Mouse (Mus musculus) megakaryocyte-erythroid progenitor cell, adult 5-6 weeks (primary cell): ENCODE measurements at regions not wholly inside any gene's neighbourhood (a gene's known extent, or its start where the extent isn't known, plus 50 kb on each side); places are given as distances from the start of the nearest gene placed in this dataset.

Experiments
- ATAC-seq: replicated peaks from 2 replicates; pipeline ENCODE4 v1.8.0; 2016; ENCODE audit warnings: mild to moderate bottlenecking, inconsistent platforms; ENCODE audit not compliant: severe bottlenecking, poor library complexity, low FRiP score, low TSS enrichment

DNA sequence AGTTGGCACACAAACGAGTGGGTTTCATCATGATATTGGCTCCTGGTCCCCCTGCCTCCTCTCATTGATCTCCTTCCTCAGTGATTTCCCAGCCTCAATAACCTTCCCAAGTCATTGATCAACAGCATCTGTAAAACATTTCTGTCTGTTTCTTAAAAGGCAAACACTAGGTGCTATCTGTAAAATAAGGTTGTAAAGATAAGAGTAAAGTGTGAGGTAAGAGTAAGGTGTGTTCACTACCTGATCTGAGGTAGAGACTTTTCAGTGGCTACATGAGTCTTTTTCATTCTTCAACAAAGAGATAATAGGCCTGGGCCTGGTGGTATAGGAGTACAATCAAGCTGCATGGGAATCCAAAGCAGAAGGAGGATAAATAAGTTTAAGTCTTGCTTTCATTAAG lies 55.7 kb downstream of the Plk2 start:
- no peak for ATAC-seq

DNA sequence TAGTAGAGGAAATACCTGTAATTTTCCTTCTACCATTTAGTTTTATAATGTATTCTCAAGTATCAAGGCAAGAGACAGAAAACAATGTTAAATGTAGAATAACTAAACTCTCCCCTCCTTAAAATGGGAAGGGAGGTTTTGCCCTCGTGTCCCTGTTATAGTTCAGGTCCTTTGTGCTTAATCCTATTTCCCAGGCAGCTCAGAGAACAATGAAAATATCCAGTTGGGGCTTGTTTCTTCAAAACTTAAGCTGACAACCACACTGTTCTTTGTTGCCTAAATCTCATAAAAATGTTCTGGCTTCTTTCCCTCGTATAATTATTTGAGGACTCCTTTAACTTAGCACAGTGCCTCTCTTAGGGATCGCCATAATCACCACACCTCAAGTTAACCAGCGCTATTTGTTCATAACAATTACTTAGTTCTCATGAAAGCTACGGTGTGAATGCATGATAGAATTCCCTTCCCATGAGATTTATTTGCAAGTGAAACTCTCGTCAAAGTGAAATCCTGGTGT lies 57.2 kb downstream of the Plk2 start:
- ATAC-seq = no peak

DNA sequence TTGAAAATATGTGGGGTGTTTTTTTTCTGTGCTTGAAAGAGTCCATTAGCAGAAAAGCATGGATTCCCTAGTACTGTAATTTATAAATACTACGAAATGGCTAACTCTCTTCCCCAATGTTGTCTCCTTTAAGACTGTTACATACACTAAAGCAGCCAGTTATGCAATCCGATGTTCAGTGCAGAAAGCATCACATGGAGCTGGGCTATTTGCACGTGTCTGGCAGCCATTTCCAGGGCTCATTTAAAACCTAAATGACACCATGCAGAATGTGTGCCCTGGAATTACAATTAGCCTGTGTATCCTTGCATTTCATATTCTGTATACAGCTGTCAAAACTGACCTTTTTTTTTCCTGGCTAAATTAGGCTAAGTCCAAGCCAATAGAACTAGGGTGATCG lies 60.2 kb downstream of the Plk2 start:
- no peak for ATAC-seq

DNA sequence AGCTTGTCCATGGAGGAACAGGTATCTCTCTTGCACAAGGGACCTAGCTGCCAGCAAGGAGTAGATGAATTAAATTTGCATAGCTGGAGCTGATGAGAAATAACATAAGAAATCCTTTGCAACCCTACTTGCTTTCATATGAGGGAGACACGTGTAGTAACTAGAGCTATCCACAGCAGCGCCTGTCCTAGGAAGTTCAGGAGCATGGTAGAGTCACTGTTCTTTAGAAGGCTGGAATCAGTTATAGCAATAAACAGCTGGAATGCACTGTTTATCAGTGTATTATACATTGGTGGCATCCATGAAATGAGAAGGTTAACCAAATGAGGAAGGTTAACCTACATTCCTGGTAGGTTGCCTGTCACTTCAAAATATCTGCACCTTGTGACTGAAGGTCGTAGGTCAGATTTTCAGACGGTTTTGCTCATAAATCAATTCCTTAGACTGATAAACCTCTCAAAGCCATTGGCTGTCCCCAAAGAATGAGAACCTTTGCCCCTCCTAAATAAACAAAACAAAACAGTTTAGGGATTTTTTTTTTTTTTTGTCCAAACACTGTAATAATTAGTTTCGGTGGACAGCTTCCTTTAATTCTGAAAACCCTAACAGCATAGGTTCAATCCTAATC lies 60.8 kb downstream of the Plk2 start:
- no peak for ATAC-seq

DNA sequence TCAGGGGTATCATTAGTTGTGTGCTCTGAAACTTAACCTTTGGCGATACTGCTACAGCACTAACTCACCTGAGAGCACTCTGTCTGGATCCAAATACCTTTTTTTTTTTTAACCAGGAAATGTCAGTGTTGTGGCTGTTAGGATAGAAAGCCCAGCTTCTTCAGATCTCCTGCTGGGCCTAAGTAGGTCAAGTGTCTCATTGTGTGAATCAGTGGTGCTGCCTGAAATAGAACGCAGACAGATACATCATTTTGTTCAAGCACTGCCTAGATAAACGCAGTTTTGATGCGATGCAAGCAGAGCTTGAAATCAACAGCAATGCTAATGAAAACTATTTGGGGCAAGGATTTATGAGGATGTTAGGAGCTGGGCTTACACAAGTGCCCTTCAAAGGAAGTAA lies 63.9 kb downstream of the Plk2 start:
- no peak for ATAC-seq

DNA sequence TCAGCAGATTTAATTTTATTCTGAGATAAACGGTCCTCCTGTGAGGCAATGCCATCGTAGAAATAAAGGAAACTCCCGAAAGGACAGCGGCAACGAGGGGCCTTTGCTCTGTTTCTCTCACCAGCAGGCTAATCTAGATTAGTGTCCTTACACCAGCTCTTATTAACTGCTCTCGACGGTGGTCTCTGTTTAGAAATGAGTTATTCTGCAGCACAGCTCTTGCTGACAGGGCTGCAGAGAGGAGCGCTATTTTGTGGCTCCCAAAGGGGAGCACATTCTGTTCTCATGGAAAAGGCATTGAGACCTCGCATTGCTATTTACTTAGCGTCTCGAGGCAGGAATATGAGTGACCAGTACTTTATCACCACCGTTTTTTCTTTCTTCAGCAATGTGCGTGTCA lies 66.7 kb downstream of the Plk2 start:
- no peak for ATAC-seq

DNA sequence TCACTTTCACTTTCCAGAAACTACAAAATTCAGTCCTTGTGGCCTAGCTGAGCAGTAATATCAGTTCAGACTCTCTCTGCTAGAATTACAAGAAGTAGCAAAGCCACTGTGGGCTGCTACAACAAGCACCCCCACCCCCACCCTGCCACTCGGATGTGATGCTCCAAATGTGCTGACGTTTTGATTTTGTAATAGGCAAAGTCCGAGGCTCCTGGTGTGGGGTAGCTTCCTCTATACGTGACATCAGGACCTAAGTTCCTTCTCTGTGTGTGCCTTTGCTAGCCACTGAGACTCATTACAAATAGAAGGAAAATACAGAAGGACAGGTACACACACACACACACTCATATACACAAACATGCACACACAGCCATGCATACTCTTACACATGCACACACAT lies 76.7 kb downstream of the Plk2 start:
- ATAC-seq = no peak

DNA sequence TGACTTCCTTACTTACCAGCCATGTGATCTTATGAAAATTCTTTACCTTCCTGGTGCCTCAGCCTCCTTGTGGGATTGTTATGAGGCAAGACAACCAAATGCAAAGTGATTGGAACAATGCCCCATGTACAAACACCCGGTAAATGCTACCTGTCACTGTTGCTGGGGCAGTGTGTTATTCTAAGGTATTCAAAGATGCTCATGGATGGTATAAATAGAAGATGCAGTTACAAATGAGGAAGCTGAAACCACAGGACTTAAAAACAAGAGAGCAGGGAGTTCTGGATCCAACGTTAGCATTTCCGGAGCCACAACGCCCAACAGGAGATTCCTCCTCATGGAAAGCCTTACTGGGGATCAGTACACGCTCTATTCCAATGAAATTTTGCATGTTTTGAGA lies 82.9 kb downstream of the Plk2 start:
- ATAC-seq = no peak

DNA sequence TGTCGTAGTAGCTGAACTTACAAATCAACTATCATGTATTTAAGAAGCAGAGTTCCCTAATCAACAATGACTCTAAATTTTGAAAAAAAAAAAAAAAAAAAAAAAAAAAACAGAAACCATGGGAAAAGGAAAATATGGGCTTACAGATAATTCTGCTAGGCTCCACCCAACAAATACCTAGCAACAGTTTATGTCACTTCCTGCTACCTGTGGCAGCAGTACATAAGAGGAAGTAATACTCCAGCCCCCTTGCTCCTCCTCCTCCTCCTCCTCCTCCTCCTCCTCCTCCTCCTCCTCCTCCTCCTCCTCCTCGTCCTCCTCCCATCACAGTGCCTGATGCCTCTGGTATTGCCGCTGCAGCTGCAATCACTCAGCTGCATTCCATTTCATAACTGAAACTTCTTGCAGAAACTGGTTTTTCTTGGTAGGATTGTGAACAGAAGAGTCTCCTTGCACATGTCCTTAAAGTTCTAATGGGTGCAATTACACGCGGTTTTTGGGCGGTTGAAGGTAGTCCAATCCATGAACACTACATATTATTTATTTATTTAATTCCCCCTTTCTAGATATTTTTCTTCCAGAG lies 89.6 kb downstream of the Plk2 start:
- no peak for ATAC-seq

DNA sequence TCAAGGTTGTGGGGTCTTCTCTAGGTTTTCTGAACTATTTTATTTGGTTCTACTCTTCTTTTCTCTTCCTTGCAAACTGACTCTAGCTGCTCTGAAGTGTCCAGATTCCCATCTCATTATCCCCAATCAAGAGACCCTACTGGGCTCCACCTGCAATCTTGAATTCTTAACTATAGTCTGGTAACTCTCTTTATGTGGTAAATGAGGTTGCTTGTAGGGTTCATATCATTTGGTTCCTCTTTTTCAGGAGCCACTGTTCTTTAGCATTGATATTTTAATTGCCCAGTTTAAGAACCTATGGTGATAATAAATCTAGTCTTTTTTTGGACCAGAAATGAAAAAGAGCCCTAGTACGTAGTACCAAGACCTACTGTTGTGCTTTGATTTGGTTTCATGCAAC lies 90.7 kb downstream of the Plk2 start:
- no peak for ATAC-seq

DNA sequence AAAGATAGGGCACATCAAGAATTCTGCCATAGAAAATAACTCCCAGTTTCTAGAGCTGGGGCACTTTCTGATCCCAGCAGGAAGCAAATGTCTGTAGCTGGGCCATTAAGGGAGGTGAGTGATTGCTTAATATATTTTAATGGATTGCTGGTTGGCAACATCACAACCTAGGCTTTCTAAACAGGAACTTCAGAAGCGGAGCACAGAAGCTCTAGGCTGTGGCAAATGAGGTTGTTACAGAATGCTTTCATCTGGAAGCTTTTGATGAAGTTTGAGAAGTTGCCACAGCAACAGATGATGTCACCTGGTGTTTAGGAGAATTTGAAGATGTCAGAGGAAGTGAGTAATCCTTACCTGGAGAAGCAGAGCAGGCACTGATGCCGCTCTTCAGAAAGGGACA lies 95.3 kb downstream of the Plk2 start:
- ATAC-seq = no peak

DNA sequence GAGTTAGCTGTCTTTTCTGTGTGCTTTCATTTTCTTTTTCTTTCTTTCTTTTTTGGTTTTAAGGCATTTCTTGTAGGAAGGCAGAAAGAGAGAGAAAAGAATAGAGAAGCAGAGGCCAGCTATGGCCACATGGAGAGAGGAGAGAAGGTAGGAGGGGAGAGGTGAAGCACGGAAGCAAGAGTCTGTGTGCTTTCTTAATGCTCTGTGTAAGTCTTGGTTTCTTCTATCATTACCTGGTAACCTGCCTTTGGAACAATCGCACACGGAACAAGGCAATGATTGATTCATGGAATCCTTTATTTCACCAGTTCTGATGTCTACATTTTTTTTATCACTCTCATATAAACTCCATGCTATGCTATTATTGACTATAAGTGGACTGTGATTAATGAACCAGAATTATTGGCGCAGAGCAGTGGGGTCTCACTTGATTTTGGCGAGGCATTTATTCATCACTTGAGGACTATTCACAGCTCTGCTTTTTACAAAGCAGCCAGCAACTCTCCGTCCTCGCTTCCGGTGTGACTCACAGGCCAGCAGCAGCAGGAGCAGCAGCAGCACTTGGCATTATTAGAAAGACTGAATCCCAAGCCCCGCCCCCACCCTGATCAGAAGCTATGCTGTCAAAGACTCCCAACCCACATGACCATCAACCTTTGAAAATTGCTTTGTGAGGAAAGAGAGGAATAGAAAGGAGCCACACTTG lies 97.6 kb downstream of the Plk2 start:
- ATAC-seq = no peak

DNA sequence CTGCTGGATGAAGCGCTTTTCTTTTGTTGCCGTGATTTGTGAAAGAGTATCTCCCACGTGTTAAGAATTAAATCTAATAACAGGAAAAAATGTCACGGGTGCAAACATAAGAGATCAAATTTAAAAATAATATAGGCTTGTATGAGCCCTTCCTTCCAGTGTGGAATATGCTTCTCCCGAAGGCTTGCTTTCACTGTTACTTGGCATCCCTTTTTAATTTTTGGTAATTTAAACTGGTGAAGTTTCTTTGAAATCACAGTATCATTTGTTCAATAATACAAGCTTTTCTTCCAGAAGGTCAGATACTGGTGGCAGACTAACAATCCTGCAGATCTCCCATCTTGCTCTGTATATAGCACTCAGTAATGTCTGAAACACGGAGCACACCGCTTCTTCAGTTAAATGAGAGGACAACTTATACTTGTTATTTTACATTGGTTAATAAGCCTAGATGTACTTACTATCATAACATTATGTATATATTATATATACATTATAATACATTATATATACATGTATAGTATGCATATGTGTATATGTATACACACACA lies 98.2 kb downstream of the Plk2 start:
- ATAC-seq = no peak

DNA sequence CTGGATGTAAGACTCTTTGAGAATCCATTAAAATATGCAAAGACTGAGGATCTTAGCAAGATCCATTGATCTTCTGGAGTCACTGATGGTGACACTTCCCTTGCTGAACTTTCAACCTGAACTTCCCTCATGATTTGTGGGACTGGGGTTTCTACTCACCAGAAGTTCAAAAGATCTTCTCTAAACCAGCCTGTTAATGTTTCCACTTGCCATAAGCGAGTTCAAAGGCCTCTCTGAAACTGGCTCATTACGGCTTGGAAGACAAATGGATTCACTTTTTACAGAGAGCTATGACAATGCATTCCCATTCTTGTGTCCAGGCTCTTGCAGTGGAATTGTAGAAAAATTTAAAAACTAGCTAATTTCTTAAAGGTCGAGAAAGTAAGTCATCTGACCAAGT lies 102.6 kb downstream of the Plk2 start:
- no peak for ATAC-seq

DNA sequence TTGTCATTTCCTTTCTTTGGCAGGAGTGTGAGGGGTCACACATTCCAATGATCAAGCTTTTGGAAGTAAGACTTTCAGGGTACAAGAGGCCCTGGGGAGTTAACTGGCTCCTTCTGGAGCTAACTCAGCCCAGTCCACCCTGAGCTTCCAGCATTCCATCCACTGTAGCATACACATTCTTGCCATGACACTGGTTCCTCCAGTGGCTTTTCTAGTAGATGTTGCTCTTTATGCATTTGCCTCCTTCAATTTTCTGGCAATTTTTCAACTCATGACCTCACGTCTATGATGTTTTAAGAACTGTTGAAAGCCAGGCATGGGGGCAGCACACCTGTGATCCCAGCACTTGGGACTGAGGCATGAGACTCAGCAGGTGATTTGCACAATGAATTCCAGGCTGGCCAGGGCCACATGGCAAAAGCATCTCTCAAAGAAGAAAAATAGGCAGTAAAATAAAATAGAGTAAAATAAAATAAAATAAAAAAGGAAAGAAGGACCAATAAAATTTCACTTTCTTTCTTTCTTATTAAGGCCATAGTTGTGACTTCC lies 113.0 kb downstream of the Plk2 start:
- no peak for ATAC-seq

DNA sequence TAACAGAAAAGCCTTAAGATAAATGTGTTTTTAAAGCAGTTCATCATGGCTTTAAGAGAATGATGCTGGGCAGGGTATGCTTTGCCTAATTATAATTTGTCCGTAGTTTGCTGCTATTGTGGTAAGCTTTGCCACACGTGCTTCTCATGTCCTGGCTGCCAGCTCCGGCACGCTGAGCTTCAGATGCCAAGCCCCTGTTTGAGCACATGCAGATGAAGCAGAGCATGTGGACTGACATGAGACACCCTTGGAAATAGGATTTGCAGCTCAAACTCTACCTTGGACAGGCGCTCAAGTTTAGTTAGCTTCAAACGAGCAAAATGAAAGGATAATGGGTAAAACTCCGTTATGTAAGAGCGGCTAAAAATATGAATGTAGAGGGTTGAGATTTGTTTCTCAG lies 123.1 kb downstream of the Plk2 start:
- no peak for ATAC-seq

DNA sequence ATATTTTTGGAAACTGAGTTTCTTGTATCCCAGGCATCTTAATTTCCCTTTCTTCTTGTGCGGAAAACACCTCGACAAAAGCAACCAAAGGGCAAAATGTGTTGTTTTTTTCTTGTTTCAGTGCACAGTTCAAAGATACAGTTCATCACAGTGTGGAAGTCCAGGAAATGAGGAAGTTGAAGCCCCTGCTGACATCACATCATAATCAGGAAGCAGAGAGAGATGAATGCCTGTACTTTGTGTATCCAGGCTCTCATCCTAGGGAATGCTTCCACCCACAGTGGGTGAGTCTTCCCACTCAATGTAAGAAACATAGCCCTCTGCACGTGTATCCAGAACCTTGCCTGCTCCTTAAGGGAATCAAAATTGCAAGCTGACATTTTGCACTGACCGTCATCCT lies 128.1 kb downstream of the Plk2 start:
- no peak for ATAC-seq

DNA sequence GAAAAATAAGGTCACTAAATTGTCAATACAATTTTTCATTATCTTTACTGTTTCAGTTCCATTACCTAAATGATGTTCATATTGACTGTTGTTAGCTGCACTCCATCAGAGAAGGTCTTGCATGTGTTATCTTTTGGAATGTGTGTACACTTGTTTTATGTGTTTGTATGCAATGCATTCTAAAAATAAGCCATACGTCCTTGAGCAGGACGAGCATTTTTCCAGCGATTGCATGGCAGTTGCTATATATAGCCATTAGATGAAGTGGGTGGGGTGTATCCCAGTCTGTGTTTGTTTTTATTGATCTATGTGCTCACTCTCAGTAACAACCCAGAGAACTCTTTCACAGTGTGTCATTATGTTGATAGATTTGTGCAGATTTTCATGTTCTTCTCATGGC lies 132.8 kb downstream of the Plk2 start:
- no peak for ATAC-seq

DNA sequence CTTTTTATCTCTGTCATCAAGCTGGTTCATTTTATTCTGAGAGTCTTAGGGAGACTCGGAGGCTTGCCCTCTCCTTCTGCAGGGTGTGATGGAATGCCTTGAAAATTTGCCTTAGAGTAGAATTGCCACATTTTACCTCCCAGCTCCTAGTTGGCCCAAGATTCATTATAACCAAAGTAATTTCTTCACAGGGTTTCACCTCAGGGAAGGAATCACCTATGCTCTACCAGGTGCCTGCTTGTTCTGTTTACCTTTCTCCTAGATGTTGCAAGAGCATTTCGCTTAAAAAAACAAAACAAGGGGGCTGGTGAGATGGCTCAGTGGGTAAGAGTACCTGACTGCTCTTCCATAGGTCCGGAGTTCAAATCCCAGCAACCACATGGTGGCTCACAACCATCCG lies 134.8 kb downstream of the Plk2 start:
- ATAC-seq = no peak

DNA sequence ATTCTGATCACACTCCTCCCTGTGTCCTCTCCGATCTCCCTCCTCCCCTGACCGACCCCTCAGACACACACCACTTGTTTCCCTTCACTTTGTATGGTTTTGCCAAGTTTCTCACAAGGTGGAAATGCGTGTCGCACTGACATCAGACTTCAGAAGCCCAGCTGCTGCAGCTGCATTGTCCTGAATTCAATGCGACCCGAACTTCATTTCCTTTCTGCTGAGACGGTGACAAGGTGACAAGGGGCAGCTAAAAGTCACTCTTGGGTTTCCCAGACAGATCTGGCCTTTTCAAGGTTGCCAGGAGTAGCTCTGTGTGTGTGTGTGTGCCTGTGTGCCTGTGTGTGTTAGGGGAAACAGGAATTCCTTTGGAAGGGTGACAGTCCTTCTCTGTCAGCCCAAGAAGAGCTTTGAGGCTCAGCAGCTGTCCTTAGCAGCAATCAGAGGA lies 139.5 kb downstream of the Plk2 start:
- no peak for ATAC-seq
